In genomic region chr2:108030657-108031056, GRCm38 (mm10) we compare ENCODE assay signal across 18 mouse cellular contexts.
"Had no signal": no experiment of that assay in that cellular context is flagged by ENCODE, and none has a peak within 500 bp of the region (broad histone marks: within the 10 kb centered on the region; RNA-seq: fewer than 3 reads in every experiment).

No protein-coding gene starts in this region.

- ATAC-seq: midbrain, embryonic 16.5 days had no signal

- H3K27me3 ChIP-seq: midbrain, embryonic 12.5 days; neural tube, embryonic 13.5 days; neural tube, embryonic 15.5 days had no signal

- DNase-seq: lung, adult 18-20 months; lung, embryonic 14.5 days; lung, postnatal 10 days; lung, postnatal 4 days; midbrain, embryonic 14.5 days; retina, postnatal 1 day; right cerebral cortex, postnatal 25 days; right cerebral cortex, postnatal 4 days; spleen, adult 18-20 months; thymus, adult 18-20 months; thymus, postnatal 14 days; thymus, postnatal 36 days had no signal

- H3K36me3 ChIP-seq: midbrain, embryonic 10.5 days; midbrain, embryonic 12.5 days; neural tube, embryonic 13.5 days; neural tube, embryonic 15.5 days had no signal

- H3K4me3 ChIP-seq: midbrain, embryonic 10.5 days; midbrain, embryonic 12.5 days; myocyte; neural tube, embryonic 13.5 days; neural tube, embryonic 15.5 days had no signal

- H3K9me3 ChIP-seq: midbrain, embryonic 10.5 days; midbrain, embryonic 12.5 days; neural tube, embryonic 13.5 days; neural tube, embryonic 15.5 days had no signal

- H3K4me2 ChIP-seq: lung, embryonic 14.5 days; midbrain, embryonic 12.5 days; neural tube, embryonic 13.5 days; neural tube, embryonic 15.5 days had no signal

- H3K9ac ChIP-seq: lung, embryonic 14.5 days; midbrain, embryonic 12.5 days; neural tube, embryonic 13.5 days; neural tube, embryonic 15.5 days had no signal

- H3K27ac ChIP-seq: midbrain, embryonic 10.5 days; midbrain, embryonic 12.5 days; neural tube, embryonic 13.5 days; neural tube, embryonic 15.5 days had no signal
